Mouse (Mus musculus) midbrain, embryonic 14.5 days (tissue): ENCODE results near the gene Glrx2. TPM values are rescaled to one million over a fixed set of nuclear protein-coding genes. Genes with fewer than 3 reads are reported as not detected.

Experiments
- ATAC-seq: fragments of 200-750 bp; cut with Nextera tagmentation; 2 replicates; pipeline ENCODE4 v1.8.0; 2017; ENCODE audit warnings: moderate number of reproducible peaks, moderate library complexity; ENCODE audit not compliant: low FRiP score, low TSS enrichment
- DNase-seq: peaks from one replicate; pipeline ENCODE4 v3.0.0-alpha.2; 2015
- H3K27ac ChIP-seq: fragments of 300-500 bp; sonication (generic); replicated peaks from 2 replicates; pipeline ENCODE4 v1.5.1; 2014; ENCODE audit warnings: mild to moderate bottlenecking, low read depth, low read length, moderate library complexity
- H3K27me3 ChIP-seq: fragments of 300-500 bp; sonication (generic); 2 replicates; pipeline ENCODE4 v1.6.1; 2014; ENCODE audit warnings: low read length, control low read depth, mixed read lengths; ENCODE audit not compliant: control insufficient read depth, insufficient read depth
- H3K36me3 ChIP-seq: fragments of 300-500 bp; sonication (generic); 2 replicates; pipeline ENCODE4 v1.6.1; 2014; ENCODE audit warnings: low read length, control low read depth; ENCODE audit not compliant: control insufficient read depth, insufficient read depth
- H3K4me1 ChIP-seq: fragments of 300-500 bp; sonication (generic); 2 replicates; pipeline ENCODE4 v1.6.1; 2014; ENCODE audit warnings: mild to moderate bottlenecking, antibody characterized with exemption, low read length, control low read depth; ENCODE audit not compliant: control insufficient read depth, insufficient read depth
- H3K4me2 ChIP-seq: fragments of 300-500 bp; sonication (generic); 2 replicates; pipeline ENCODE4 v1.6.1; 2014; ENCODE audit warnings: mild to moderate bottlenecking, low read length, moderate library complexity
- H3K4me3 ChIP-seq: fragments of 300-500 bp; sonication (generic); replicated peaks from 2 replicates; pipeline ENCODE4 v1.5.1; 2014; ENCODE audit warnings: low read depth, low read length
- H3K9ac ChIP-seq: fragments of 300-500 bp; sonication (generic); replicated peaks from 2 replicates; pipeline ENCODE4 v1.6.1; 2014; ENCODE audit warnings: mild to moderate bottlenecking, low read length, moderate library complexity
- H3K9me3 ChIP-seq: fragments of 300-500 bp; sonication (generic); 2 replicates; pipeline ENCODE4 v1.6.1; 2016; ENCODE audit warnings: low read length, control low read depth, mixed read lengths; ENCODE audit not compliant: control insufficient read depth
- WGBS: fragments of 180-500 bp; shearing (Covaris S2); extraction: QIAGEN DNeasy Blood & Tissue Kit; methylation state at CpG from one replicate; pipeline ENCODE4 v1.1.7; 2014; 5-methylcytosine and 5-hydroxymethylcytosine counted together
- polyA plus RNA-seq: library from polyadenylated mRNA; unstranded; fragments of >200 nt; fragmentation: Nextera tagmentation; extraction: Ambion mirVana; gene quantifications from 2 replicates; pipeline ENCODE4 v1.2.1, GENCODE M21; 2014

Gene Glrx2
- polyA plus RNA-seq, 1 experiment from 2014 or later: 99.9 TPM

- H3K4me1 ChIP-seq: no peaks in the 10 kb centered on the region
- H3K36me3 ChIP-seq: peaks cover 17% of the 10 kb centered on the region
- ATAC-seq (no peak), DNase-seq (peak; percentile 51)
- H3K4me3 ChIP-seq: peak overlapping the region; percentile 71
- H3K9me3 ChIP-seq: no peaks in the 10 kb centered on the region
- no peaks in the 10 kb centered on the region for H3K27me3 ChIP-seq
- H3K9ac ChIP-seq: peak overlapping the region; percentile 86
- H3K4me2 ChIP-seq: peak overlapping the region; percentile 65
- 32% methylated on average over 11 of the region's 11 CpGs for WGBS
- H3K27ac ChIP-seq: peak overlapping the region; percentile 90
These were observed 22.7 kb downstream of the Glrx2 start for GRCm38 (mm10) chr1:143738811-143739210.

GRCm38 (mm10) chr1:143739361-143740350, 23.5 kb downstream of the Glrx2 start:
- Histone ChIP-seq H3K36me3 (peaks cover 26% of the 10 kb centered on the region), H3K4me1 (no peaks in the 10 kb centered on the region), H3K27me3 (no peaks in the 10 kb centered on the region), H3K27ac (peak overlapping the region; percentile 90), H3K9ac (peak overlapping the region; percentile 86), H3K4me3 (peak overlapping the region; percentile 71), H3K4me2 (peak overlapping the region; percentile 65), H3K9me3 (no peaks in the 10 kb centered on the region)
- ATAC-seq: peak; percentile 91
- WGBS: under 1% methylated on average over 71 of the region's 71 CpGs
- peak; percentile 97 for DNase-seq

GRCm38 (mm10) chr1:143740581-143740980, 24.4 kb downstream of the Glrx2 start:
- no peak overlapping the region for H3K27ac ChIP-seq
- DNase-seq (no peak), ATAC-seq (no peak)
- peaks cover 35% of the 10 kb centered on the region for H3K36me3 ChIP-seq
- H3K27me3 ChIP-seq: no peaks in the 10 kb centered on the region
- 88% methylated on average over 9 of the region's 10 CpGs for WGBS
- peak overlapping the region; percentile 65; the same call in 1 of the 2 replicates for H3K4me2 ChIP-seq
- H3K9me3 ChIP-seq: no peaks in the 10 kb centered on the region
- no peak overlapping the region for H3K4me3 ChIP-seq
- H3K4me1 ChIP-seq: no peaks in the 10 kb centered on the region
- no peak overlapping the region for H3K9ac ChIP-seq

- H3K9ac ChIP-seq: no peak overlapping the region
- WGBS: 92% methylated on average over 5 of the region's 5 CpGs
- no peaks in the 10 kb centered on the region for H3K4me1 ChIP-seq
- no peak overlapping the region for H3K4me3 ChIP-seq
- peaks cover 42% of the 10 kb centered on the region for H3K36me3 ChIP-seq
- ATAC-seq (no peak), DNase-seq (no peak)
- no peak overlapping the region for H3K4me2 ChIP-seq
- no peak overlapping the region for H3K27ac ChIP-seq
- H3K27me3 ChIP-seq: no peaks in the 10 kb centered on the region
- H3K9me3 ChIP-seq: no peaks in the 10 kb centered on the region
These were observed 25.2 kb downstream of the Glrx2 start for GRCm38 (mm10) chr1:143741331-143741730.

GRCm38 (mm10) chr1:143742186-143742585, 26.0 kb downstream of the Glrx2 start:
- H3K4me1 ChIP-seq: no peaks in the 10 kb centered on the region
- 71% methylated on average over 6 of the region's 6 CpGs for WGBS
- H3K36me3 ChIP-seq: peaks cover 51% of the 10 kb centered on the region
- no peak overlapping the region for H3K4me3 ChIP-seq
- no peak overlapping the region for H3K27ac ChIP-seq
- H3K27me3 ChIP-seq: no peaks in the 10 kb centered on the region
- ATAC-seq (no peak), DNase-seq (no peak)
- no peak overlapping the region for H3K4me2 ChIP-seq
- H3K9ac ChIP-seq: no peak overlapping the region
- H3K9me3 ChIP-seq: no peaks in the 10 kb centered on the region

GRCm38 (mm10) chr1:143745871-143746270, 29.7 kb downstream of the Glrx2 start:
- no peak overlapping the region for H3K27ac ChIP-seq
- H3K36me3 ChIP-seq: peaks cover 70% of the 10 kb centered on the region

GRCm38 (mm10) chr1:143762159-143762558, 46.0 kb downstream of the Glrx2 start:
- ATAC-seq (no peak), DNase-seq (no peak)
- no peaks in the 10 kb centered on the region for H3K27me3 ChIP-seq
- H3K9me3 ChIP-seq: no peaks in the 10 kb centered on the region
- no peak overlapping the region for H3K9ac ChIP-seq
- H3K4me2 ChIP-seq: no peak overlapping the region
- no peaks in the 10 kb centered on the region for H3K4me1 ChIP-seq
- H3K27ac ChIP-seq: no peak overlapping the region
- H3K36me3 ChIP-seq: peaks cover 78% of the 10 kb centered on the region
- WGBS: 95% methylated on average over 8 of the region's 8 CpGs
- H3K4me3 ChIP-seq: no peak overlapping the region

More at GRCm38 (mm10) chr1:143745871-143746270, 29.7 kb downstream of the Glrx2 start:
- no peaks in the 10 kb centered on the region for H3K4me1 ChIP-seq
- H3K4me2 ChIP-seq: no peak overlapping the region
- H3K9me3 ChIP-seq: no peaks in the 10 kb centered on the region
- 87% methylated on average over 10 of the region's 10 CpGs for WGBS
- ATAC-seq: no peak
- no peak overlapping the region for H3K9ac ChIP-seq
- H3K27me3 ChIP-seq: no peaks in the 10 kb centered on the region
- H3K4me3 ChIP-seq: no peak overlapping the region
- no peak for DNase-seq

- H3K4me1 ChIP-seq: no peaks in the 10 kb centered on the region
- peaks cover 67% of the 10 kb centered on the region for H3K36me3 ChIP-seq
- ATAC-seq (no peak), DNase-seq (peak; percentile 49)
- H3K9ac ChIP-seq: no peak overlapping the region
- H3K27ac ChIP-seq: no peak overlapping the region
- 76% methylated on average over 1 of the region's 1 CpGs for WGBS
- H3K27me3 ChIP-seq: no peaks in the 10 kb centered on the region
- no peak overlapping the region for H3K4me2 ChIP-seq
- H3K4me3 ChIP-seq: no peak overlapping the region
- H3K9me3 ChIP-seq: no peaks in the 10 kb centered on the region
These were observed 48.3 kb downstream of the Glrx2 start for GRCm38 (mm10) chr1:143764443-143764842.

GRCm38 (mm10) chr1:143765801-143766200, 49.7 kb downstream of the Glrx2 start:
- DNase-seq: no peak
- Histone ChIP-seq H3K27me3 (no peaks in the 10 kb centered on the region), H3K9me3 (no peaks in the 10 kb centered on the region), H3K4me1 (no peaks in the 10 kb centered on the region), H3K36me3 (peaks cover 66% of the 10 kb centered on the region), H3K4me3 (no peak overlapping the region), H3K27ac (no peak overlapping the region), H3K9ac (no peak overlapping the region), H3K4me2 (no peak overlapping the region)
- ATAC-seq: no peak
- 93% methylated on average over 4 of the region's 4 CpGs for WGBS
